Mouse (Mus musculus): Measurements from ENCODE around the gene Hoxc9. TPM values are rescaled to one million over a fixed set of nuclear protein-coding genes. Genes with fewer than 3 reads are reported as not detected.
A peak's percentile ranks its signal among the peaks of the same experiment; 100 is the strongest.

Gene Hoxc9
- polyA plus RNA-seq, 1 experiment from 2014 or later, result not detected

DNA sequence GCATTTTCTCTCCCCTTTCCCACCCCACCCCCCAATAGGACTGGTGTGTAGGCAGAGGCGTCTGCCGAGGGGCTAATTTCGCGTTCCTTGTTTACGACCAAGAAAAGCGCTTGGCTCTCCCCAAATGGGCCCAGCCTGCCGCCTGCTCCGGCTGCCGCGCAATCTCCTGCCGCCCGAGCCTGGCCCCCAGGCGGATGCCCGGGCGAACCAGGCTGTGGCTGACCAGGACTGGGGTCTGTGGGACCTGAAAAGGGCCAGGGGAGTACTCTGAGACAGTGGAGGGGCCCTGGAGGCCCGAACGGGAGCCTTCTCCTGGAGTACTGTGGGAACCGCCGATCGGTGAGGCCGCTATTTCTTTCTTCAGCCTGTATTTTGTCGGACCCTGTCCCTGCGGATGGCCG, 24.3 kb downstream of the Hoxc9 start:
- H3K4me3 ChIP-seq (ENCODE audit: low read depth, low read length), result no peak overlapping the region
- H3K9me3 ChIP-seq (ENCODE audit: low read length), result no peaks in the 10 kb centered on the region
- H3K27ac ChIP-seq (ENCODE audit: low read length), result no peak overlapping the region
- H3K4me1 ChIP-seq (ENCODE audit: insufficient read depth, low read depth, low read length), result no peaks in the 10 kb centered on the region
- WGBS, result 5% methylated on average over 24 of the region's 24 CpGs
- DNase-seq (ENCODE audit: low spot score), result no peak
- H3K27me3 ChIP-seq (replicated peaks; ENCODE audit: insufficient read depth, low read length), result peaks cover 88% of the 10 kb centered on the region
- ATAC-seq, result no peak
- no peak overlapping the region for H3K9ac ChIP-seq (replicated peaks; ENCODE audit: low read depth)
- H3K4me2 ChIP-seq (replicated peaks; ENCODE audit: low read depth, low read length), result 0 out of 2 replicates have a peak overlapping the region, but pooled peaks have one; percentile 11
- H3K36me3 ChIP-seq (ENCODE audit: insufficient read depth, low read length), result no peaks in the 10 kb centered on the region
- TF ChIP-seq CTCF (IDR thresholded peaks at IDR 0.05) (no peak), EP300 (IDR thresholded peaks at IDR 0.05) (no peak)

DNA sequence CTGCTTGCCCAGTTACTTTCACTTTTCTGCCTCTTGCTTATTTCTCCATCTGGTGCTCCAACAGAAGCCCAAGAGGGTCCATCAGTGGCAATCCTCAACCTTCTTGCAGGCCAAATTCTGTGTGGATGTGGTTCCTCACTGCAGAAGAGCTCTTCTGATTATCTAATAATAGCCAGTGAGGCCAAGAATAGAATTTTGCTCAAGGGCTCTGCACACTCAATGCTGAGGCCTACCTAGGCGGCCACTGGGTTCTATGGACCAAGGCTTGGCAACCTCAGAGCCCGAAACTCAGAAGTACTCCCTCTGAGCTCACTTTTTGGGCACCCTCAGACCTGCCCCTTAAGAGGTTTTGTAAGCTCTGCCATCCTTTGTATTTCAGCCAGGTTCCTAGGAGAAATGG, 25.1 kb downstream of the Hoxc9 start:
- Histone ChIP-seq H3K4me2 (replicated peaks; ENCODE audit: low read depth, low read length) (no peak overlapping the region), H3K36me3 (ENCODE audit: insufficient read depth, low read length) (no peaks in the 10 kb centered on the region), H3K27ac (ENCODE audit: low read length) (no peak overlapping the region), H3K9me3 (ENCODE audit: low read length) (no peaks in the 10 kb centered on the region), H3K9ac (replicated peaks; ENCODE audit: low read depth) (no peak overlapping the region), H3K4me1 (ENCODE audit: insufficient read depth, low read depth, low read length) (no peaks in the 10 kb centered on the region), H3K4me3 (ENCODE audit: low read depth, low read length) (no peak overlapping the region), H3K27me3 (replicated peaks; ENCODE audit: insufficient read depth, low read length) (peaks cover 89% of the 10 kb centered on the region)
- ATAC-seq (no peak), DNase-seq (ENCODE audit: low spot score) (no peak)
- TF ChIP-seq EP300 (IDR thresholded peaks at IDR 0.05) (no peak), CTCF (IDR thresholded peaks at IDR 0.05) (no peak)
- 38% methylated on average over 2 of the region's 2 CpGs for WGBS

DNA sequence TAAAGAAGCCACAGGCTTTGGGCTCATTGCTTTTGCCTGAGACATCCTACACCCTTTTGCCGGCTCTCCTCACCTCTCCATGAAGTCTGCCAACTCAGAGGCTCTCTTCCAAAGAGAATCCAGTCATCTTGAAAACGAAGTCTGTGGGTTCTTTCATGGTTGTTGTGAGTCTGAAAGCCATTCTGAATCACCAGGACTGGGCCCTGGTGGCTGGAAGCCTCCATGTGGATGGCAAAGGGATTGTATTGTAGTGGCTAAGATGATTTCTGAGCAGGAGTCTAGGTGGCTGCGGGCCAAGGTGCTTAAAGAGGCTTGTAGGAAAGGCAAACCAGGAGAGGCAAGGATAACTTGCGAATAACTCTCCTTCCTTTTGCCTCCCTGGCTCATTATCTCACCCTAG, 25.9 kb downstream of the Hoxc9 start:
- no peaks in the 10 kb centered on the region for H3K4me1 ChIP-seq (ENCODE audit: insufficient read depth, low read depth, low read length)
- H3K27ac ChIP-seq (ENCODE audit: low read length), result no peak overlapping the region
- no peak for ATAC-seq
- H3K4me3 ChIP-seq (ENCODE audit: low read depth, low read length), result no peak overlapping the region
- H3K27me3 ChIP-seq (replicated peaks; ENCODE audit: insufficient read depth, low read length), result peaks cover 91% of the 10 kb centered on the region
- DNase-seq (ENCODE audit: low spot score), result no peak
- no peak overlapping the region for H3K9ac ChIP-seq (replicated peaks; ENCODE audit: low read depth)
- TF ChIP-seq EP300 (IDR thresholded peaks at IDR 0.05), result no peak
- TF ChIP-seq CTCF (IDR thresholded peaks at IDR 0.05), result no peak
- H3K9me3 ChIP-seq (ENCODE audit: low read length), result no peaks in the 10 kb centered on the region
- 20% methylated on average over 4 of the region's 4 CpGs for WGBS
- H3K4me2 ChIP-seq (replicated peaks; ENCODE audit: low read depth, low read length), result no peak overlapping the region
- H3K36me3 ChIP-seq (ENCODE audit: insufficient read depth, low read length), result no peaks in the 10 kb centered on the region

DNA sequence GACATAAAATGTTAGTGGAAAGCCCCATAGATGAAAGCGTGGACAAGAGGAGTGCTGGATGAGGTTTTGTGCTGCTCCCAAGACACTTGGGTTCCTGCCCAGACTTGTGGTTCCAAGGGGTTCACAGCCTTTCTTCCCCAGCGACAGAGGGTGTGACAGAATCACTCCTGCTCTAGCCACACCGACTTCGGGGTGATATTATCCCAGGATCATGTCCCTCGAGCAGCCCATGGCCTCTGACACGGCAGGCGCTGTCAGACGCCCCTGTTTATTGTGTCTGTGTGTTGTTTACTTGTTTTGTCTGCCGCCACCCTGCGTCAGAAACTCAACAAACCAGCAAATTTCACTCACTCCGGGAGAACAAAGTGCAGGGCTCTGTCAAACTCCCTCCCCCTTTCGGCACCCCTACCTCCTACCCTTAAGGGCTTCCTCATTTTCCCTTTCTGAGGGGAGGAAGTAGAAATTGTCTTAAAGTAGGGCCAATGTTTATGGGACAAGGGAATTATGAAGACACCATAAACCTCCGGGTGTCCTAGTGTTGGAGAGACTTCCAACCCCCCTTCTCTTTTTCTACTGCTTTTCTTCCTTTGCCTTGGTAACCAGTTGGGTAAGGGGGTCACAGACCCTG, 26.7 kb downstream of the Hoxc9 start:
- H3K4me2 ChIP-seq (replicated peaks; ENCODE audit: low read depth, low read length), result no peak overlapping the region
- no peaks in the 10 kb centered on the region for H3K9me3 ChIP-seq (ENCODE audit: low read length)
- ATAC-seq, result no peak
- DNase-seq (ENCODE audit: low spot score), result no peak
- TF ChIP-seq CTCF (IDR thresholded peaks at IDR 0.05), result no peak
- no peak for TF ChIP-seq EP300 (IDR thresholded peaks at IDR 0.05)
- H3K9ac ChIP-seq (replicated peaks; ENCODE audit: low read depth), result no peak overlapping the region
- 7% methylated on average over 13 of the region's 13 CpGs for WGBS
- no peak overlapping the region for H3K27ac ChIP-seq (ENCODE audit: low read length)
- no peaks in the 10 kb centered on the region for H3K4me1 ChIP-seq (ENCODE audit: insufficient read depth, low read depth, low read length)
- no peaks in the 10 kb centered on the region for H3K36me3 ChIP-seq (ENCODE audit: insufficient read depth, low read length)
- H3K4me3 ChIP-seq (ENCODE audit: low read depth, low read length), result no peak overlapping the region
- peaks cover 91% of the 10 kb centered on the region for H3K27me3 ChIP-seq (replicated peaks; ENCODE audit: insufficient read depth, low read length)

DNA sequence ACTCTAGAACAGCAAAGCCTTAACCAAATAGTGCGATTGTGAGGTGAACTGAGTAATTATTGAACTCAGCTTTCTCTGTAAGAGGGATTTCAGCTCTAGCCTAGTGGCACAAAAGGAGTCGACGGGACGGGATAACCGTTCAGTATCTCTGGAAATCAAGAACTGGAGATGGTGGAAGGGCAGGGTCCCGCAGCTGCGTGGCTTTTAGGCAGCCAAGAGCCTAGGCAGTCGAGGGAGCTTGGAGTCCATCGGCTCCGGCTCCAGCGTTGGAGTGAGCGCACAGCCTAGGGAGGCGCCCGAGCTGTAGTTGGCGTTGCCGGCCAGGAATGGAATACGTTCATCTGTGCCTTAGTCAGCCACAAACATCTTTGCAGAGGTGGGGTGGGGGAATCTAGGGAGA, 29.1 kb downstream of the Hoxc9 start:
- TF ChIP-seq EP300 (IDR thresholded peaks at IDR 0.05) (no peak), CTCF (IDR thresholded peaks at IDR 0.05) (no peak)

DNA sequence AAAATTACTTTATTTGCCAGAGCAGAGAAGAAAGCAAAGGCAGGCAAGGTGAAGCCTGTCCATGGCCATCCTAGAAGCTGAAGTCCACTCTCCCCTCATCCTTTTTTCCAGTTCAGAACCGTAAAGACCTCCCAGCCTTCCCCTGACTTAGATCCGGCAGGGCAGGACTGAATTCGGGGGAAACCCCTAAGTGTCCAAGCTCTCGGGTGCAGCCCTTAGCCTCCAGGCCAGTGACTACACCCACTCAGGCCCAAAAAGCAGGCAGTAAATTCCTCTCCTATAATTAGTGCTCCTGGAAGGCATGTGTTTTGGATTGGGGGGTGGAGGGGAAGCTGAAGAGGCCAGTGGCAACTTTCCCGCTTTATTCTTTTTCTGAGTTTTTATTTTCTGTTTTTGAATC, 29.6 kb downstream of the Hoxc9 start:
- DNase-seq (ENCODE audit: low spot score), result no peak
- Histone ChIP-seq H3K36me3 (ENCODE audit: insufficient read depth, low read length) (no peaks in the 10 kb centered on the region), H3K4me2 (replicated peaks; ENCODE audit: low read depth, low read length) (no peak overlapping the region), H3K4me1 (ENCODE audit: insufficient read depth, low read depth, low read length) (no peaks in the 10 kb centered on the region), H3K9ac (replicated peaks; ENCODE audit: low read depth) (no peak overlapping the region), H3K9me3 (ENCODE audit: low read length) (no peaks in the 10 kb centered on the region), H3K27me3 (replicated peaks; ENCODE audit: insufficient read depth, low read length) (peaks cover 88% of the 10 kb centered on the region), H3K27ac (ENCODE audit: low read length) (no peak overlapping the region), H3K4me3 (ENCODE audit: low read depth, low read length) (no peak overlapping the region)
- TF ChIP-seq EP300 (IDR thresholded peaks at IDR 0.05) (no peak), CTCF (IDR thresholded peaks at IDR 0.05) (no peak)
- WGBS, result 7% methylated on average over 5 of the region's 5 CpGs
- ATAC-seq, result no peak

More for the DNA sequence above, 29.1 kb downstream of the Hoxc9 start:
- Histone ChIP-seq H3K27ac (ENCODE audit: low read length) (no peak overlapping the region), H3K4me1 (ENCODE audit: insufficient read depth, low read depth, low read length) (no peaks in the 10 kb centered on the region), H3K9ac (replicated peaks; ENCODE audit: low read depth) (no peak overlapping the region), H3K4me3 (ENCODE audit: low read depth, low read length) (no peak overlapping the region), H3K4me2 (replicated peaks; ENCODE audit: low read depth, low read length) (no peak overlapping the region), H3K27me3 (replicated peaks; ENCODE audit: insufficient read depth, low read length) (peaks cover 88% of the 10 kb centered on the region), H3K36me3 (ENCODE audit: insufficient read depth, low read length) (no peaks in the 10 kb centered on the region), H3K9me3 (ENCODE audit: low read length) (no peaks in the 10 kb centered on the region)
- 2% methylated on average over 17 of the region's 17 CpGs for WGBS
- DNase-seq (ENCODE audit: low spot score) (no peak), ATAC-seq (no peak)

DNA sequence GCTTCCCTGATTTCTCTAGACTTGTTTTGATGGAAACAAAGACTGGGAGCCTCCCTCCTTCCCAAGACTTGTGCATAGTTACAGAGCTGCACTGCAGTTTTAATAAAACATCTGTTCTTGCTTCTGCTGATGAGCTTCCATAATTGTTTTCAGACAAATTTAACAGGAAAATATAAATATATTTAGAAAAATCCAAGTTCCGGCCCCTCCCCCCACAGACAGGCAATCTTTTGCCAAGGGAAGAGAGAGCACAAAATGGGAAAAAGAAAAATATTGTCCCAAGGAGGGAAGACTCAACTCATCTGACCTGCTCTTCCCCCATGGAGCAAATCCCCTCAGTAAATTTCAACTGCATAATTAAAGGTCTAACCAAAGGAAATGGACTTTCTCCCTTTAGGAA, 30.1 kb downstream of the Hoxc9 start:
- DNase-seq (ENCODE audit: low spot score), result no peak
- ATAC-seq, result no peak
- TF ChIP-seq CTCF (IDR thresholded peaks at IDR 0.05) (no peak), EP300 (IDR thresholded peaks at IDR 0.05) (no peak)
- no peak overlapping the region for H3K4me2 ChIP-seq (replicated peaks; ENCODE audit: low read depth, low read length)
- no peaks in the 10 kb centered on the region for H3K36me3 ChIP-seq (ENCODE audit: insufficient read depth, low read length)
- peaks cover 88% of the 10 kb centered on the region for H3K27me3 ChIP-seq (replicated peaks; ENCODE audit: insufficient read depth, low read length)
- no peak overlapping the region for H3K9ac ChIP-seq (replicated peaks; ENCODE audit: low read depth)
- H3K27ac ChIP-seq (ENCODE audit: low read length), result no peak overlapping the region
- H3K4me3 ChIP-seq (ENCODE audit: low read depth, low read length), result no peak overlapping the region
- 19% methylated on average over 1 of the region's 1 CpGs for WGBS
- H3K9me3 ChIP-seq (ENCODE audit: low read length), result no peaks in the 10 kb centered on the region
- H3K4me1 ChIP-seq (ENCODE audit: insufficient read depth, low read depth, low read length), result no peaks in the 10 kb centered on the region

Data from lung, postnatal 0 days (tissue).